Mouse (Mus musculus) embryonic facial prominence, embryonic 11.5 days (tissue): ENCODE data around the gene Efcab9. TPM values are rescaled to one million over a fixed set of nuclear protein-coding genes. Genes with fewer than 3 reads are reported as not detected.

Experiments
- ATAC-seq: fragments of 200-750 bp; cut with Nextera tagmentation; replicated peaks from 2 replicates; pipeline ENCODE4 v1.8.0; 2017; ENCODE audit warnings: low read depth; ENCODE audit not compliant: insufficient number of reproducible peaks, low FRiP score, low TSS enrichment
- DNase-seq: peaks from one replicate; pipeline ENCODE4 v3.0.0-alpha.2; 2015; ENCODE audit warnings: low spot score
- H3K27ac ChIP-seq: fragments of 300-500 bp; sonication (generic); replicated peaks from 2 replicates; pipeline ENCODE4 v1.5.1; 2014; ENCODE audit warnings: mild to moderate bottlenecking, low read depth, low read length, control low read depth
- H3K27me3 ChIP-seq: fragments of 300-500 bp; sonication (generic); 2 replicates; pipeline ENCODE4 v1.6.1; 2014; ENCODE audit warnings: mild to moderate bottlenecking, low read length, moderate library complexity, mixed read lengths; ENCODE audit not compliant: control insufficient read depth, insufficient read depth
- H3K36me3 ChIP-seq: fragments of 300-500 bp; sonication (generic); replicated peaks from 2 replicates; pipeline ENCODE4 v1.6.1; 2014; ENCODE audit warnings: low read depth, mild to moderate bottlenecking, low read length, moderate library complexity, mixed read lengths; ENCODE audit not compliant: control insufficient read depth, insufficient read depth
- H3K4me1 ChIP-seq: fragments of 300-500 bp; sonication (generic); 2 replicates; pipeline ENCODE4 v1.6.1; 2014; ENCODE audit warnings: low read length, mixed read lengths; ENCODE audit not compliant: control insufficient read depth, insufficient read depth
- H3K4me2 ChIP-seq: fragments of 300-500 bp; sonication (generic); 2 replicates; pipeline ENCODE4 v1.6.1; 2014; ENCODE audit warnings: low read depth, mild to moderate bottlenecking, control low read depth, low read length, moderate library complexity
- H3K4me3 ChIP-seq: fragments of 300-500 bp; sonication (generic); 2 replicates; pipeline ENCODE4 v1.5.1; 2014; ENCODE audit warnings: low read depth, low read length, control low read depth
- H3K9ac ChIP-seq: fragments of 300-500 bp; sonication (generic); replicated peaks from 2 replicates; pipeline ENCODE4 v1.6.1; 2014; ENCODE audit warnings: mild to moderate bottlenecking, control low read depth, low read length
- H3K9me3 ChIP-seq: fragments of 300-500 bp; sonication (generic); replicated peaks from 2 replicates; pipeline ENCODE4 v1.6.1; 2016; ENCODE audit warnings: mild to moderate bottlenecking, low read length, inconsistent platforms, mixed read lengths; ENCODE audit not compliant: control insufficient read depth
- WGBS: fragments of 180-500 bp; shearing (Covaris S2); extraction: QIAGEN DNeasy Blood & Tissue Kit; methylation state at CpG from one replicate; pipeline ENCODE4 v1.1.7; 2014; 5-methylcytosine and 5-hydroxymethylcytosine counted together
- polyA plus RNA-seq: library from polyadenylated mRNA; unstranded; fragments of >200 nt; fragmentation: Nextera tagmentation; extraction: Ambion mirVana; gene quantifications from 2 replicates; pipeline ENCODE4 v1.2.1, GENCODE M21; 2014

The Efcab9 gene
- polyA plus RNA-seq, 1 experiment from 2014 or later, result 0.65 TPM

DNA sequence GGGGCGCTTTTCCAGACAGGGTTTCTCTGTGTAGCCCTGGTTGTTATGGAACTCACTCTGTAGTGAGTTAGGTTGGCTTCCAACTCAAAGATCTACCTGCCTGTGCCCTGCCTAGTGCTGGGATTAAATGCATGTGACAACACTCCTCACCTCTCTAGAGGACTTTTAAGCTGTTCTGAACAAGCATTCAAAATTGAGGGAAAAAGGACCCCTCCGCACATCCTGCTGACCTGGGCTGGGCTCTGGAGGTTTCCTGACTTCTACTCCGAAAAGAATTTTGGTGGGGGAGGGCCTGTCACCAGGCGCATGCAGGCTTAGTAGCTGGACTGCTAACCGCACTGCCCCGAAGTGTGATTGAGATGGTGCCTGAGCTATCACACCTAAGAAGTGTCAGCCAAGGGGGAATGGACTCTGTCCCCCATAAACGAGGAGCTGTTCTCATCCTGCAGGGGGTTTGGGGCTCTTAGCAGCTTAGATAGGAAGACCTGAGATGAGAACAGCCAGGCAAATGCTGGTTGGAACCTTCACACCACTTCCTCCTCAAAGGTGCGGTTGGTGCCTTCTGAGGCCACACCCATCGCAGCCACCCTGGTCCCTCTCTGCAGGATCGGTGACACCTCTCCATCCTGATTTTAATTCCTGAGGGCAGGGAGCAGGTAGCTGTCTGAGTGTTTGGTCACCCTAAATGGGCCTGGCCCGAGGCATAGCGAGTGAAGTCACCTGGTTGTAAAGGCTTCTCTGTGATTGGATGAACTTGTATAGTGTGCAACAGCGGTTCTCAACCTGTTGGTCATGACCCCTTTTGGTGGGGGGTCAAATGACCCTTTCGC is 21.6 kb upstream of the Efcab9 start:
- Histone ChIP-seq H3K4me2 (no peak overlapping the region), H3K27ac (no peak overlapping the region), H3K4me1 (no peaks in the 10 kb centered on the region), H3K4me3 (no peak overlapping the region), H3K9ac (no peak overlapping the region), H3K9me3 (no peaks in the 10 kb centered on the region), H3K27me3 (no peaks in the 10 kb centered on the region), H3K36me3 (no peaks in the 10 kb centered on the region)
- WGBS, result 65% methylated on average over 14 of the region's 14 CpGs
- DNase-seq (no peak), ATAC-seq (no peak)

DNA sequence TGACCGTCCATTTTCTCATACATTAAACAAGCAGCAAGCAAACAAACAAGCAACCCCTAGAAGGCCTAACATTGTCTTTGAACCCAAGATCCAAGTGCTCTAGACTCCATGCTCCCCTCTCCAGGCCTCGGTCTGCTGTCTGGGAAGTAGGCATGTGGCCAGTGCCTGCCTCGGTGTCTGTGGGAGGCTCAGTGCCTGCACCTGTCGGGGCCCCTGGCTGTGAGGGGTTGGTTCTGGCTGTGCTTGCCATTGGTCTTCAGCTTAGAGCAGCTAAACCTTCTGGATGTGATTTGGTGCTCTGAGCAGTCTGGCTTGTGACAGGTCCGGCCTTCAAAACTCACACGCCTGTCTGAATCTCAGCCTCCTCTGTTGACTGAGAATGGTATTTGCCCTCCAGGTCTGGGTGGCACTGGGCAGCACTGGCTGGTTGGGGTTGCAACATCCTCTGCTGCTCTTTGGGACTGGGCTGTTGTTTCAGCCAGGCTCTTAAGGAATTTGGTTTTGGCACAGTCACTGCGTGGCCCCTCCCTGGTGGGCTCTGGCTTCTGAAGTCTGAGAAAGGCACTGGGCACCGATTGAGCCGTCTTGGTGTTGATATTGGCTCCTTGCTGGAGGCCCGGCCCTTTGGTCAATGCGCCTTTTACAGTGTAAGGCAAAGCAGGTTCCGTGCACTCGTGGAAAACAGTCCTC is 20.7 kb upstream of the Efcab9 start:
- H3K9ac ChIP-seq, result no peak overlapping the region
- no peaks in the 10 kb centered on the region for H3K27me3 ChIP-seq
- WGBS, result 62% methylated on average over 13 of the region's 13 CpGs
- H3K4me3 ChIP-seq, result no peak overlapping the region
- no peaks in the 10 kb centered on the region for H3K4me1 ChIP-seq
- no peak overlapping the region for H3K4me2 ChIP-seq
- H3K27ac ChIP-seq, result no peak overlapping the region
- DNase-seq (no peak), ATAC-seq (no peak)
- H3K9me3 ChIP-seq, result no peaks in the 10 kb centered on the region
- no peaks in the 10 kb centered on the region for H3K36me3 ChIP-seq

DNA sequence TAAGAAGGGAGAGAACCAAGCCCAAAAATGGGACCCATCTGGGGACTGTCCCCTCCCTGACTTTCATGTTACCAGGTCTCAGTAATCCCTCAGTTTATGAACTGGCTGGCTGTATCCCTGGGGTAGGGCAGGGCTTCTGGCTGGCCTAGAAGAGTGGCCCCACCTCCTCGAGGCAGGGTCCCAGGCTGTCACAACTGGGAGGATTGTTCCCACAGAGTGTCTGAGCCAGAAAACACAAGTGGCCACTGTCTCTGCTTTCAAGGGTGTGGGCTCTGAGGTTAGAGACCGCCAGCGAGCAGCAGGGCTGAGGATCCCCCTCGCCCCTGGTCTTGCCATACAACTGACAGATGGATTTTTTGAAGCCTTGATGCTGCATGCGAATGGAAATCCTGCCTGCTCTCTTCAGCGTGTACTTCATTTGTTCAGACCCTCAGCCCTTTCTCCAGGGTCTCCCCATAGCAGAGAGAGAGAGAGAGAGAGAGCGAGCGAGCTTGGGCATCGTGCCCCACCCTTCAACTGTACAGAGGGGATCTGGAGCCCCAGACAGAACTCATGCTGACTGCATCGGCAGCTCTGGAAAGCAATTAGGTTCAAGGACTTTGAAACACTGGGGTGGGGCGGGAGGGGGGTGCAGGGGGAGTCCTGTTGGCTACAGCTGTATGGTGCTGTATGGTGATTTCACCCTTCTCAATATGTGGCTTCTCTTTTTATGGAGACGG is 19.9 kb upstream of the Efcab9 start:
- no peak; the same call in 1 of the 2 replicates for ATAC-seq
- no peak for DNase-seq
- no peaks in the 10 kb centered on the region for H3K9me3 ChIP-seq
- no peaks in the 10 kb centered on the region for H3K27me3 ChIP-seq
- 49% methylated on average over 12 of the region's 12 CpGs for WGBS
- H3K27ac ChIP-seq, result no peak overlapping the region
- H3K4me2 ChIP-seq, result no peak overlapping the region
- H3K36me3 ChIP-seq, result no peaks in the 10 kb centered on the region
- H3K4me3 ChIP-seq, result no peak overlapping the region
- H3K9ac ChIP-seq, result no peak overlapping the region; the same call in 1 of the 2 replicates
- no peaks in the 10 kb centered on the region for H3K4me1 ChIP-seq

DNA sequence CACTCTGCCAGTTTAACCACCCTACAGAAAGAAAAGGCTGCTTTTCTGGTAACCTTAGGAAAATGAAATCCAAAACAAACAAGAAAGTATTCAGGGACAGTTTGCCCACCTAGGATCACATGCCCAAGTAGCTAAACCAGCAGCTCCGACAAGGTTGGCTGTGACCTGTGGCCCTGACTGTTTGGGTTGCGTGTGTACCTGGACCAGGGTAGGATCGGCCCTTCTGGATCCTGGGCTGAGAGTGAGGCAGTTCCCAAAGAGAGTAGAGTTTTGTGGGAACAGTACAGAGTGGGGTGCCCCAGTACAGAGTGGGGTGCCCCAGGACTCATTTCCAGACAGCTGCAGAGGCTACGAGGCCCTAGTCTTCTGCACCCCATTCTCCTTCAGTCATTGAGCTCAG is 19.2 kb upstream of the Efcab9 start:
- no peak for ATAC-seq
- no peaks in the 10 kb centered on the region for H3K4me1 ChIP-seq

DNA sequence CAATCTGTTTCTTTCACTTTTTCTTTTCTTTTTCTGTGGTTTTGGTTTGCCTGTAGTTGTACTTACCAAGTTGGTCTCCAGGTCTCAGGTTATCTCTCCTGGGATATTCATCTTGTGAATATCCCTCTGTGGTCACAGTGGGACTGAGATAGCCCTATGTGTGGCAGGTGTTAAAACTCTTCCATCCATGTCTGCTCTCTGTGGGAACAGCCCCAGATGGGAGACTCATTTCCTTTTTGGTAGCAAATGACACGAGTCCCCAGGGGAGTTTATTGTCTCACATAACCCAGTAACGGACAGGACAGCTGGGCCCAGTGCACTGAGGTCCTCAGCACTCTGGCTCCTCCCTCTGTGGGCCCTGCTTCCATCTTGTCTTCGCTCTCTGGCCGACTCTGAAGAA is 18.2 kb upstream of the Efcab9 start:
- DNase-seq (no peak), ATAC-seq (no peak)
- no peaks in the 10 kb centered on the region for H3K4me1 ChIP-seq
- H3K9ac ChIP-seq, result no peak overlapping the region
- H3K36me3 ChIP-seq, result no peaks in the 10 kb centered on the region
- 69% methylated on average over 4 of the region's 4 CpGs for WGBS
- H3K27me3 ChIP-seq, result no peaks in the 10 kb centered on the region
- no peaks in the 10 kb centered on the region for H3K9me3 ChIP-seq
- no peak overlapping the region for H3K4me2 ChIP-seq
- H3K27ac ChIP-seq, result no peak overlapping the region
- H3K4me3 ChIP-seq, result no peak overlapping the region

More for the DNA sequence above, 19.2 kb upstream of the Efcab9 start:
- 91% methylated on average over 4 of the region's 4 CpGs for WGBS
- no peak overlapping the region for H3K4me3 ChIP-seq
- H3K36me3 ChIP-seq, result no peaks in the 10 kb centered on the region
- H3K9ac ChIP-seq, result no peak overlapping the region
- H3K4me2 ChIP-seq, result no peak overlapping the region
- no peak for DNase-seq
- H3K27ac ChIP-seq, result no peak overlapping the region
- no peaks in the 10 kb centered on the region for H3K27me3 ChIP-seq
- no peaks in the 10 kb centered on the region for H3K9me3 ChIP-seq

DNA sequence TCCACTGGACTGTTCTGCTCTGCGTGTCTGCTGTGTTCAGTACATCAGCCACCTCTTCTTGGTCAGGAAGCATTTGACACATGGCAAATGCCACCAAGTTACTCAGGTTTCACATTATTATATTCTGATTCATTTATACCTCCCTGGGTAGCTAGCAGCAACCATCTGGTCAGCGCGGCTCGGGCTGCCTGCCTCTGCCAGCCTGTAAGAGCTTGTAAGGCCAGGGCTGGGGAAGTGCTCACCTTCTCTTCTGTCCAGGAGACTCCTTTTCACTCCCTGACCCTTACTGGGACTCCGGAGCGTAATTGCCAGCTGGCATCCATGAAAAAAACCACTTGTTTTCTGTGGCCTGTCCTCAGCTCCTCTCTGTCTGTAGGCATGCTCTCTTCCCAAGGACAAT is 17.4 kb upstream of the Efcab9 start:
- H3K27me3 ChIP-seq, result no peaks in the 10 kb centered on the region
- no peak for DNase-seq
- 56% methylated on average over 6 of the region's 6 CpGs for WGBS
- no peak overlapping the region for H3K27ac ChIP-seq
- ATAC-seq, result no peak
- no peak overlapping the region for H3K4me3 ChIP-seq
- no peak overlapping the region for H3K9ac ChIP-seq
- no peaks in the 10 kb centered on the region for H3K4me1 ChIP-seq
- no peaks in the 10 kb centered on the region for H3K36me3 ChIP-seq
- no peaks in the 10 kb centered on the region for H3K9me3 ChIP-seq
- H3K4me2 ChIP-seq, result no peak overlapping the region

DNA sequence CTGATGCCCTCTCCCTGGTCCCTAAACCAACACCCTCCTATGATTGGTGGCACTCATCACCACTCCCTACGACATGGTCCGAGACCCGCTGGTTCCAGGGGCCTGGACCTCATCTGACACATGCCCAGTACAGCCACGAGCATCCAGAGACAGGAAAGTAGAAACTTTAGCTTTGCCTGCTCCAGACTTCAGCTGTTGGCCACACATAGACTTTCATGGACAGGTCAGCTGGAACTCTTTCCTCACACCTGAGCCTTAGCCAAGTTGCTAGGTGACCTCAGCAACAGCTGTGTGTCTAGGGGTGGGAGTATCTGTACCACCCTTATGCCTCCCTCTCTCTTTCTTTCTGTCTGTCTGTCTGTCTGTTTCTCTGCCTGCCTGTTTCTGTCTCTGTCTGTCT is 16.4 kb upstream of the Efcab9 start:
- Histone ChIP-seq H3K4me3 (no peak overlapping the region), H3K4me1 (no peaks in the 10 kb centered on the region), H3K9me3 (no peaks in the 10 kb centered on the region), H3K36me3 (no peaks in the 10 kb centered on the region), H3K4me2 (no peak overlapping the region), H3K9ac (no peak overlapping the region), H3K27ac (no peak overlapping the region), H3K27me3 (no peaks in the 10 kb centered on the region)
- no peak for DNase-seq
- WGBS, result 82% methylated on average over 4 of the region's 4 CpGs
- ATAC-seq, result no peak
